In the genomic region with DNA sequence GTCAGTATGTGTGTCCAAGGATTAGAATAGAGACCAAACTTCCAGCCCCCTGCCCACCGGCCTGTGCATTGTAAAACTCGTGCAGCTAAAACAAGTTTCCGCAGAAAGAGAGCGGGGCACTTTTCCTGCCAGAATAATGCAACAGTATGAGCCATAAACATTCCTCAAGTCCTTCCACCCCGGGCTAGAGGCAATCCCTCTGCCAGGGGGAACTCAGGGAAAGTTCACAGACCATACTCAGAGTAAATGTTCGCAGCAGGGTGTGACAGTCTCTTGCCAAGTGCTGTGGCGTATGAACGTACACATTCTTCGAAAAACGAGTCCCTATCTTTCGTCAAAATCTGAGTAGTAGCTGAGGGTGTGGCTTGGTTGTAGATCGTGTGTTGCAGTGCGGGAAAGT, we compare ENCODE assay signal across 17 mouse cellular contexts.
"Had no signal": no experiment of that assay in that cellular context is flagged by ENCODE, and none has a peak within 500 bp of the region (broad histone marks: within the 10 kb centered on the region; RNA-seq: fewer than 3 reads in every experiment).

No protein-coding gene starts in this region.

- H3K9ac ChIP-seq: liver, embryonic 13.5 days; liver, postnatal 0 days; lung, embryonic 15.5 days; midbrain, embryonic 15.5 days; neural tube, embryonic 12.5 days; stomach, embryonic 15.5 days had no signal

- DNase-seq: kidney, adult 18-20 months; kidney, postnatal 10 days; kidney, postnatal 4 days; liver; liver, embryonic 13.5 days; liver, postnatal 0 days; right cerebral cortex, postnatal 4 days; spleen, adult 18-20 months; thymus, postnatal 4 days had no signal

- H3K36me3 ChIP-seq: liver, embryonic 13.5 days; lung, embryonic 15.5 days; midbrain, embryonic 15.5 days; neural tube, embryonic 12.5 days; stomach, embryonic 15.5 days had no signal

- H3K4me2 ChIP-seq: liver, embryonic 13.5 days; lung, embryonic 15.5 days; midbrain, embryonic 11.5 days; midbrain, embryonic 15.5 days; neural tube, embryonic 12.5 days; stomach, embryonic 15.5 days had no signal

- H3K27ac ChIP-seq: layer of hippocampus, adult 2 months; liver, embryonic 13.5 days; lung, embryonic 15.5 days; macrophage; midbrain, embryonic 15.5 days; neural tube, embryonic 12.5 days; stomach, embryonic 15.5 days had no signal

- H3K4me3 ChIP-seq: layer of hippocampus, adult 2 months; liver, embryonic 13.5 days; lung, embryonic 15.5 days; megakaryocyte, embryonic 14.5 days; midbrain, embryonic 15.5 days; neural tube, embryonic 12.5 days; stomach, embryonic 15.5 days had no signal

- H3K4me1 ChIP-seq: midbrain, embryonic 15.5 days; neural tube, embryonic 12.5 days had no signal

- H3K27me3 ChIP-seq: liver, embryonic 13.5 days; lung, embryonic 15.5 days; midbrain, embryonic 15.5 days; neural tube, embryonic 12.5 days; stomach, embryonic 15.5 days had no signal

- ATAC-seq: liver, postnatal 0 days; midbrain, embryonic 15.5 days had no signal

- H3K9me3 ChIP-seq: liver, embryonic 13.5 days; lung, embryonic 15.5 days; megakaryocyte, embryonic 14.5 days; midbrain, embryonic 15.5 days; neural tube, embryonic 12.5 days; stomach, embryonic 15.5 days had no signal
